Mouse (Mus musculus) midbrain, embryonic 14.5 days (tissue): ENCODE measurements at regions not wholly inside any gene's neighbourhood (a gene's known extent, or its start where the extent isn't known, plus 50 kb on each side); places are given as distances from the start of the nearest gene placed in this dataset.

Experiments
- ATAC-seq: fragments of 200-750 bp; cut with Nextera tagmentation; 2 replicates; pipeline ENCODE4 v1.8.0; 2017; ENCODE audit warnings: moderate number of reproducible peaks, moderate library complexity; ENCODE audit not compliant: low FRiP score, low TSS enrichment
- DNase-seq: peaks from one replicate; pipeline ENCODE4 v3.0.0-alpha.2; 2015
- H3K27ac ChIP-seq: fragments of 300-500 bp; sonication (generic); replicated peaks from 2 replicates; pipeline ENCODE4 v1.5.1; 2014; ENCODE audit warnings: mild to moderate bottlenecking, low read depth, low read length, moderate library complexity
- H3K27me3 ChIP-seq: fragments of 300-500 bp; sonication (generic); 2 replicates; pipeline ENCODE4 v1.6.1; 2014; ENCODE audit warnings: low read length, control low read depth, mixed read lengths; ENCODE audit not compliant: control insufficient read depth, insufficient read depth
- H3K36me3 ChIP-seq: fragments of 300-500 bp; sonication (generic); 2 replicates; pipeline ENCODE4 v1.6.1; 2014; ENCODE audit warnings: low read length, control low read depth; ENCODE audit not compliant: control insufficient read depth, insufficient read depth
- H3K4me1 ChIP-seq: fragments of 300-500 bp; sonication (generic); 2 replicates; pipeline ENCODE4 v1.6.1; 2014; ENCODE audit warnings: mild to moderate bottlenecking, antibody characterized with exemption, low read length, control low read depth; ENCODE audit not compliant: control insufficient read depth, insufficient read depth
- H3K4me2 ChIP-seq: fragments of 300-500 bp; sonication (generic); 2 replicates; pipeline ENCODE4 v1.6.1; 2014; ENCODE audit warnings: mild to moderate bottlenecking, low read length, moderate library complexity
- H3K4me3 ChIP-seq: fragments of 300-500 bp; sonication (generic); replicated peaks from 2 replicates; pipeline ENCODE4 v1.5.1; 2014; ENCODE audit warnings: low read depth, low read length
- H3K9ac ChIP-seq: fragments of 300-500 bp; sonication (generic); replicated peaks from 2 replicates; pipeline ENCODE4 v1.6.1; 2014; ENCODE audit warnings: mild to moderate bottlenecking, low read length, moderate library complexity
- H3K9me3 ChIP-seq: fragments of 300-500 bp; sonication (generic); 2 replicates; pipeline ENCODE4 v1.6.1; 2016; ENCODE audit warnings: low read length, control low read depth, mixed read lengths; ENCODE audit not compliant: control insufficient read depth
- WGBS: fragments of 180-500 bp; shearing (Covaris S2); extraction: QIAGEN DNeasy Blood & Tissue Kit; methylation state at CpG from one replicate; pipeline ENCODE4 v1.1.7; 2014; 5-methylcytosine and 5-hydroxymethylcytosine counted together

- WGBS: 55% methylated on average over 5 of the region's 5 CpGs
- H3K4me3 ChIP-seq: no peak overlapping the region
- H3K36me3 ChIP-seq: no peaks in the 10 kb centered on the region
- H3K4me2 ChIP-seq: no peak overlapping the region
- H3K4me1 ChIP-seq: no peaks in the 10 kb centered on the region
- no peaks in the 10 kb centered on the region for H3K9me3 ChIP-seq
- no peak overlapping the region for H3K27ac ChIP-seq
- no peak for DNase-seq
- H3K27me3 ChIP-seq: no peaks in the 10 kb centered on the region
- no peak overlapping the region for H3K9ac ChIP-seq
- ATAC-seq: no peak
These were observed 467.3 kb downstream of the Pid1 start for GRCm38 (mm10) chr1:83896650-83897049.

GRCm38 (mm10) chr1:83879109-83879399 is 471.1 kb upstream of the Sphkap start:
- no peak for ATAC-seq
- Histone ChIP-seq H3K4me2 (no peak overlapping the region), H3K27ac (no peak overlapping the region), H3K36me3 (no peaks in the 10 kb centered on the region), H3K9me3 (no peaks in the 10 kb centered on the region), H3K9ac (no peak overlapping the region), H3K4me1 (no peaks in the 10 kb centered on the region), H3K4me3 (no peak overlapping the region), H3K27me3 (no peaks in the 10 kb centered on the region)
- 68% methylated on average over 4 of the region's 4 CpGs for WGBS
- DNase-seq: peak; percentile 3

GRCm38 (mm10) chr1:83878330-83879108 is 470.5 kb upstream of the Sphkap start:
- Histone ChIP-seq H3K9me3 (no peaks in the 10 kb centered on the region), H3K4me3 (no peak overlapping the region), H3K27me3 (no peaks in the 10 kb centered on the region), H3K36me3 (no peaks in the 10 kb centered on the region), H3K4me1 (no peaks in the 10 kb centered on the region), H3K27ac (no peak overlapping the region), H3K9ac (no peak overlapping the region), H3K4me2 (no peak overlapping the region)
- no peak for DNase-seq
- 80% methylated on average over 8 of the region's 8 CpGs for WGBS
- ATAC-seq: no peak

- ATAC-seq (no peak), DNase-seq (peak; percentile 44)
- H3K9ac ChIP-seq: no peak overlapping the region
- H3K9me3 ChIP-seq: no peaks in the 10 kb centered on the region
- H3K27ac ChIP-seq: no peak overlapping the region
- no peaks in the 10 kb centered on the region for H3K27me3 ChIP-seq
- no peak overlapping the region for H3K4me3 ChIP-seq
- WGBS: 72% methylated on average over 5 of the region's 5 CpGs
- peaks cover 3% of the 10 kb centered on the region; the same call in 1 of the 2 replicates for H3K4me1 ChIP-seq
- no peak overlapping the region for H3K4me2 ChIP-seq
- no peaks in the 10 kb centered on the region for H3K36me3 ChIP-seq
These were observed 463.0 kb upstream of the Sphkap start for GRCm38 (mm10) chr1:83870853-83871567.

- no peaks in the 10 kb centered on the region for H3K36me3 ChIP-seq
- DNase-seq (no peak), ATAC-seq (no peak)
- 81% methylated on average over 2 of the region's 2 CpGs for WGBS
- no peak overlapping the region for H3K27ac ChIP-seq
- H3K4me3 ChIP-seq: no peak overlapping the region
- H3K27me3 ChIP-seq: no peaks in the 10 kb centered on the region
- H3K4me2 ChIP-seq: no peak overlapping the region
- peaks cover 3% of the 10 kb centered on the region; the same call in 1 of the 2 replicates for H3K4me1 ChIP-seq
- H3K9ac ChIP-seq: no peak overlapping the region
- H3K9me3 ChIP-seq: no peaks in the 10 kb centered on the region
These were observed 461.0 kb upstream of the Sphkap start for GRCm38 (mm10) chr1:83869046-83869445.

GRCm38 (mm10) chr1:83862541-83862940 is 454.5 kb upstream of the Sphkap start:
- Histone ChIP-seq H3K9ac (no peak overlapping the region), H3K27me3 (no peaks in the 10 kb centered on the region), H3K27ac (0 out of 2 replicates have a peak overlapping the region, but pooled peaks have one; percentile 37), H3K9me3 (no peaks in the 10 kb centered on the region), H3K36me3 (no peaks in the 10 kb centered on the region), H3K4me2 (no peak overlapping the region), H3K4me3 (no peak overlapping the region), H3K4me1 (no peaks in the 10 kb centered on the region)
- DNase-seq: no peak
- WGBS: 90% methylated on average over 1 of the region's 1 CpGs
- ATAC-seq: no peak

- Histone ChIP-seq H3K9me3 (no peaks in the 10 kb centered on the region), H3K27ac (no peak overlapping the region), H3K4me3 (no peak overlapping the region), H3K9ac (no peak overlapping the region), H3K36me3 (no peaks in the 10 kb centered on the region), H3K27me3 (no peaks in the 10 kb centered on the region), H3K4me2 (no peak overlapping the region), H3K4me1 (no peaks in the 10 kb centered on the region)
- WGBS: 37% methylated on average over 3 of the region's 3 CpGs
- ATAC-seq (no peak), DNase-seq (peak; percentile 60)
These were observed 454.1 kb upstream of the Sphkap start for GRCm38 (mm10) chr1:83862128-83862527.

GRCm38 (mm10) chr1:83859732-83860424 is 451.9 kb upstream of the Sphkap start:
- no peaks in the 10 kb centered on the region for H3K27me3 ChIP-seq
- H3K27ac ChIP-seq: no peak overlapping the region
- no peaks in the 10 kb centered on the region for H3K4me1 ChIP-seq
- H3K4me2 ChIP-seq: no peak overlapping the region
- H3K9me3 ChIP-seq: no peaks in the 10 kb centered on the region
- ATAC-seq: no peak
- H3K36me3 ChIP-seq: no peaks in the 10 kb centered on the region
- no peak overlapping the region for H3K9ac ChIP-seq
- 92% methylated on average over 3 of the region's 3 CpGs for WGBS
- no peak overlapping the region for H3K4me3 ChIP-seq
- DNase-seq: no peak
